Comparison of ENCODE assay signal across 17 mouse cellular contexts in the genomic region with DNA sequence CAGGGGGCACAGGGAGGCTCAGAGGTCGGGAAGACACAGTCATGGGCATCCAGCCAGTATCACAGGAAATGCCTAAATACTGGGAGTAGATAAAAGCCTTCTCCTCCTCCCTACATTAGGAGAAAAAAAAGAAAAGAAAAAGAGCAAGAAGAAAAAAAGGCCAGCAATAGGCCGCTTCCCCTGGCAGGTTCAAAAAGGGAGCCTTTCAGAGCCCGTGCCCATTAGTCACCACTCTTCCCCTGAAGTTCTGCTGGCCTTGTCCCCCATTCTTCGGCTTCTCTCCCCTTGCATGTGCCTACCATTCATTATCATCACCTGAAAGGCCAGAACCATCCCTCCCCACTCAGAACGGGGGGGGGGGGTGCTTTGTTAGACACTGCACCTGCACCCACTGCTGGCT.
"Had no signal": no experiment of that assay in that cellular context is flagged by ENCODE, and none has a peak within 500 bp of the region (broad histone marks: within the 10 kb centered on the region; RNA-seq: fewer than 3 reads in every experiment).

No protein-coding gene starts in this region.

- H3K9ac ChIP-seq: limb, embryonic 13.5 days; liver, embryonic 12.5 days; liver, embryonic 15.5 days had no signal

- H3K27me3 ChIP-seq: liver, embryonic 15.5 days had no signal

- DNase-seq: kidney, adult 18-20 months; kidney, adult 9 months; kidney, postnatal 25 days; layer of hippocampus, adult 9-11 months; liver; lung, adult 18-20 months; lung, postnatal 10 days; lung, postnatal 4 days; midbrain, embryonic 14.5 days; thymus, postnatal 25 days had no signal

- ATAC-seq: liver, embryonic 12.5 days had no signal

- H3K9me3 ChIP-seq: limb, embryonic 10.5 days; limb, embryonic 13.5 days; liver, embryonic 12.5 days; liver, embryonic 15.5 days had no signal

- H3K4me1 ChIP-seq: liver, embryonic 12.5 days; liver, embryonic 15.5 days had no signal

- H3K36me3 ChIP-seq: limb, embryonic 10.5 days; limb, embryonic 13.5 days; liver, embryonic 12.5 days; liver, embryonic 15.5 days had no signal

- H3K4me2 ChIP-seq: limb, embryonic 13.5 days; liver, embryonic 12.5 days; liver, embryonic 15.5 days; midbrain, embryonic 11.5 days had no signal

- H3K4me3 ChIP-seq: layer of hippocampus, adult 2 months; limb, embryonic 10.5 days; limb, embryonic 13.5 days; liver, embryonic 12.5 days; liver, embryonic 15.5 days had no signal

- H3K27ac ChIP-seq: kidney, postnatal 0 days; layer of hippocampus, adult 2 months; limb, embryonic 10.5 days; limb, embryonic 13.5 days; liver, embryonic 12.5 days; liver, embryonic 15.5 days had no signal
